Mouse (Mus musculus): Measurements from ENCODE around the gene Svbp. TPM values are rescaled to one million over a fixed set of nuclear protein-coding genes. Genes with fewer than 3 reads are reported as not detected.

Gene Svbp
- total and polyA plus RNA-seq, 2 experiments = 10.0 to 14.8 TPM

GRCm38 (mm10) chr4:119242571-119242970 lies 47.5 kb downstream of the Svbp start:
- H3K4me1 ChIP-seq (ENCODE audit: control insufficient read depth, insufficient read depth, low read length) = peaks cover 6% of the 10 kb centered on the region; the same call in 1 of the 2 replicates
- TF ChIP-seq POLR2A (IDR thresholded peaks at IDR 0.05; ENCODE audit: extremely low read depth, insufficient read depth, low read length) = no peak
- TF ChIP-seq CTCF (IDR thresholded peaks at IDR 0.05; ENCODE audit: low read depth, low read length) = no peak
- H3K27me3 ChIP-seq (ENCODE audit: control insufficient read depth, insufficient read depth, low read length) = no peaks in the 10 kb centered on the region
- H3K36me3 ChIP-seq (ENCODE audit: control insufficient read depth, insufficient read depth, low read length) = peaks cover 7% of the 10 kb centered on the region; the same call in 1 of the 2 replicates
- peak overlapping the region; percentile 60 for H3K27ac ChIP-seq (replicated peaks; ENCODE audit: insufficient read depth, low read depth, low read length)
- H3K4me3 ChIP-seq (ENCODE audit: insufficient read depth, low read depth, low read length) = no peak overlapping the region
- no peak overlapping the region for H3K9ac ChIP-seq (ENCODE audit: low read depth, low read length)
- DNase-seq (ENCODE audit: extremely low read depth, low read depth, low spot score) = peak; percentile 75
- no peaks in the 10 kb centered on the region for H3K79me2 ChIP-seq (ENCODE audit: control insufficient read depth, insufficient read depth, low read length)
- 40% methylated on average over 12 of the region's 12 CpGs for WGBS

- Histone ChIP-seq H3K4me1 (ENCODE audit: control insufficient read depth, insufficient read depth, low read length) (peaks cover 6% of the 10 kb centered on the region; the same call in 1 of the 2 replicates), H3K79me2 (ENCODE audit: control insufficient read depth, insufficient read depth, low read length) (no peaks in the 10 kb centered on the region), H3K4me3 (ENCODE audit: insufficient read depth, low read depth, low read length) (no peak overlapping the region), H3K27me3 (ENCODE audit: control insufficient read depth, insufficient read depth, low read length) (no peaks in the 10 kb centered on the region), H3K27ac (replicated peaks; ENCODE audit: insufficient read depth, low read depth, low read length) (no peak overlapping the region), H3K36me3 (ENCODE audit: control insufficient read depth, insufficient read depth, low read length) (peaks cover 11% of the 10 kb centered on the region; the same call in 1 of the 2 replicates), H3K9ac (ENCODE audit: low read depth, low read length) (no peak overlapping the region)
- DNase-seq (ENCODE audit: extremely low read depth, low read depth, low spot score) = no peak
- WGBS = 90% methylated on average over 22 of the region's 22 CpGs
- no peak for TF ChIP-seq CTCF (IDR thresholded peaks at IDR 0.05; ENCODE audit: low read depth, low read length)
- TF ChIP-seq POLR2A (IDR thresholded peaks at IDR 0.05; ENCODE audit: extremely low read depth, insufficient read depth, low read length) = no peak
These were observed 49.5 kb downstream of the Svbp start for GRCm38 (mm10) chr4:119244468-119245240.

GRCm38 (mm10) chr4:119245556-119245955 lies 50.5 kb downstream of the Svbp start:
- no peak overlapping the region for H3K27ac ChIP-seq (replicated peaks; ENCODE audit: insufficient read depth, low read depth, low read length)
- H3K4me3 ChIP-seq (ENCODE audit: insufficient read depth, low read depth, low read length) = no peak overlapping the region
- no peak overlapping the region for H3K9ac ChIP-seq (ENCODE audit: low read depth, low read length)
- TF ChIP-seq POLR2A (IDR thresholded peaks at IDR 0.05; ENCODE audit: extremely low read depth, insufficient read depth, low read length) = no peak
- no peak for TF ChIP-seq CTCF (IDR thresholded peaks at IDR 0.05; ENCODE audit: low read depth, low read length)
- no peaks in the 10 kb centered on the region for H3K79me2 ChIP-seq (ENCODE audit: control insufficient read depth, insufficient read depth, low read length)
- H3K36me3 ChIP-seq (ENCODE audit: control insufficient read depth, insufficient read depth, low read length) = peaks cover 11% of the 10 kb centered on the region; the same call in 1 of the 2 replicates
- DNase-seq (ENCODE audit: extremely low read depth, low read depth, low spot score) = no peak
- no peaks in the 10 kb centered on the region for H3K27me3 ChIP-seq (ENCODE audit: control insufficient read depth, insufficient read depth, low read length)
- H3K4me1 ChIP-seq (ENCODE audit: control insufficient read depth, insufficient read depth, low read length) = peaks cover 6% of the 10 kb centered on the region; the same call in 1 of the 2 replicates
- 73% methylated on average over 7 of the region's 7 CpGs for WGBS

GRCm38 (mm10) chr4:119245961-119246360 lies 50.9 kb downstream of the Svbp start:
- no peaks in the 10 kb centered on the region for H3K27me3 ChIP-seq (ENCODE audit: control insufficient read depth, insufficient read depth, low read length)
- H3K9ac ChIP-seq (ENCODE audit: low read depth, low read length) = no peak overlapping the region
- no peaks in the 10 kb centered on the region for H3K79me2 ChIP-seq (ENCODE audit: control insufficient read depth, insufficient read depth, low read length)
- no peak for DNase-seq (ENCODE audit: extremely low read depth, low read depth, low spot score)
- no peak overlapping the region for H3K27ac ChIP-seq (replicated peaks; ENCODE audit: insufficient read depth, low read depth, low read length)
- peaks cover 6% of the 10 kb centered on the region; the same call in 1 of the 2 replicates for H3K4me1 ChIP-seq (ENCODE audit: control insufficient read depth, insufficient read depth, low read length)
- no peak overlapping the region for H3K4me3 ChIP-seq (ENCODE audit: insufficient read depth, low read depth, low read length)
- TF ChIP-seq POLR2A (IDR thresholded peaks at IDR 0.05; ENCODE audit: extremely low read depth, insufficient read depth, low read length) = no peak
- WGBS = 95% methylated on average over 9 of the region's 9 CpGs
- H3K36me3 ChIP-seq (ENCODE audit: control insufficient read depth, insufficient read depth, low read length) = peaks cover 11% of the 10 kb centered on the region; the same call in 1 of the 2 replicates

GRCm38 (mm10) chr4:119246688-119247225 lies 51.7 kb downstream of the Svbp start:
- H3K36me3 ChIP-seq (ENCODE audit: control insufficient read depth, insufficient read depth, low read length) = peaks cover 8% of the 10 kb centered on the region; the same call in 1 of the 2 replicates
- no peak overlapping the region for H3K27ac ChIP-seq (replicated peaks; ENCODE audit: insufficient read depth, low read depth, low read length)
- no peaks in the 10 kb centered on the region for H3K79me2 ChIP-seq (ENCODE audit: control insufficient read depth, insufficient read depth, low read length)
- H3K4me3 ChIP-seq (ENCODE audit: insufficient read depth, low read depth, low read length) = no peak overlapping the region
- TF ChIP-seq CTCF (IDR thresholded peaks at IDR 0.05; ENCODE audit: low read depth, low read length) = no peak
- no peak for TF ChIP-seq POLR2A (IDR thresholded peaks at IDR 0.05; ENCODE audit: extremely low read depth, insufficient read depth, low read length)
- H3K4me1 ChIP-seq (ENCODE audit: control insufficient read depth, insufficient read depth, low read length) = peaks cover 6% of the 10 kb centered on the region; the same call in 1 of the 2 replicates
- no peak overlapping the region for H3K9ac ChIP-seq (ENCODE audit: low read depth, low read length)
- H3K27me3 ChIP-seq (ENCODE audit: control insufficient read depth, insufficient read depth, low read length) = no peaks in the 10 kb centered on the region
- no peak for DNase-seq (ENCODE audit: extremely low read depth, low read depth, low spot score)
- WGBS = 86% methylated on average over 14 of the region's 14 CpGs

All from liver, adult 2 months (tissue).